Comparison of ENCODE assay signal across 11 mouse cellular contexts in the genomic region with DNA sequence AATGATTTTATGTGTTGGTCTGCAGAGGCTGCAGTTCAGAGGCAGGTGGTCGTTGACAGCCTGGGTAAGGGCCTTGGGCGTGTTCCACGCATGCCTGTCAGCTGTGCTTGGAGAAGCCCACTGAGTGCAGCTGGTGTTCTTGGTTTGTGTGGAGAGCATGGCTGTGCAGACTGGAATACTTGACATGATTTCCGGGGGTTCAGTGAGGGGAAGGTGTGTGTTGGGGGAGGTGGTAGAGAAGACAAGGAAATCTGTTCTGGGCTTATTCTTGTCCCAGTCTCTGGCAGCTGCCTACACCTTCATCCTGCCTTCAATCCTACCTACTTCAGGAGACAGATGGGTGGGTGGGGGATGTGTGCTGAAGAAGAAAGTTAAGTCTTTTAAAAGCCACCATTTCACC. TPM values are rescaled to one million over a fixed set of nuclear protein-coding genes. Genes with fewer than 3 reads are reported as not detected.
DNase-seq lines count a peak whose midpoint lies in the region; ATAC-seq lines count a peak whose summit lies in the region.
"Had no signal": no experiment of that assay in that cellular context is flagged by ENCODE, and none has a peak within 500 bp of the region (broad histone marks: within the 10 kb centered on the region; RNA-seq: fewer than 3 reads in every experiment).

No protein-coding gene starts in this region.

- peak; percentile 64 to 66 for DNase-seq in cerebellum, postnatal 14 days
- DNase-seq in left cerebral cortex, postnatal 36 days (ENCODE audit: low spot score in 2 of 2), result peak; percentile 79 to 83
- no peak for DNase-seq in gastrocnemius, postnatal 14 days
- no peak for DNase-seq in kidney, postnatal 4 days
- DNase-seq: lung, adult 2 months had no signal

- intact Hi-C loops in left cerebral cortex, postnatal 36 days (cut with DNase I), result loop anchor here (1.0 kb wide), 1 partner anchor 52 kb away; a partner anchor contains a TSS
- intact Hi-C loops in gastrocnemius, postnatal 14 days (cut with DNase I; ENCODE audit: low total_unique reads), result no loop called here

- H3K4me3 ChIP-seq in kidney, embryonic 15.5 days (replicated peaks), result no peak overlapping the region
- no peak overlapping the region for H3K4me3 ChIP-seq in kidney, embryonic 16.5 days (ENCODE audit: low read length)

- no peaks in the 10 kb centered on the region for H3K27me3 ChIP-seq in kidney, embryonic 15.5 days
- no peaks in the 10 kb centered on the region for H3K27me3 ChIP-seq in kidney, embryonic 16.5 days (ENCODE audit: insufficient read depth, low read length)

- H3K36me3 ChIP-seq in kidney, embryonic 15.5 days, result peaks cover 5% of the 10 kb centered on the region; the same call in 1 of the 2 replicates
- no peaks in the 10 kb centered on the region for H3K36me3 ChIP-seq in kidney, embryonic 16.5 days (ENCODE audit: insufficient read depth, low read length)

- H3K27ac ChIP-seq in kidney, embryonic 15.5 days, result 0 out of 2 replicates have a peak overlapping the region, but pooled peaks have one; percentile 5
- H3K27ac ChIP-seq in kidney, embryonic 16.5 days (ENCODE audit: low read length), result no peak overlapping the region
- H3K27ac ChIP-seq: kidney, postnatal 0 days had no signal

- no peak overlapping the region for H3K9ac ChIP-seq in kidney, embryonic 15.5 days
- no peak overlapping the region for H3K9ac ChIP-seq in kidney, embryonic 16.5 days (replicated peaks; ENCODE audit: low read length)

- H3K4me2 ChIP-seq in kidney, embryonic 15.5 days, result no peak overlapping the region
- H3K4me2 ChIP-seq in kidney, embryonic 16.5 days (replicated peaks; ENCODE audit: low read depth, low read length), result no peak overlapping the region
- H3K4me2 ChIP-seq: heart, embryonic 11.5 days had no signal

- peaks cover 53% of the 10 kb centered on the region for H3K4me1 ChIP-seq in kidney, embryonic 15.5 days
- peaks cover 72% of the 10 kb centered on the region for H3K4me1 ChIP-seq in kidney, embryonic 16.5 days (ENCODE audit: insufficient read depth, low read length)

- H3K9me3 ChIP-seq in kidney, embryonic 15.5 days (replicated peaks), result no peaks in the 10 kb centered on the region
- no peaks in the 10 kb centered on the region for H3K9me3 ChIP-seq in kidney, embryonic 16.5 days (ENCODE audit: low read length)

- WGBS in kidney, embryonic 15.5 days, result 76% methylated on average over 4 of the region's 4 CpGs
- WGBS in kidney, embryonic 16.5 days, result 66% methylated on average over 4 of the region's 4 CpGs

- ATAC-seq in kidney, embryonic 15.5 days (replicated peaks; ENCODE audit: low FRiP score), result no peak
- no peak for ATAC-seq in kidney, embryonic 16.5 days (ENCODE audit: low FRiP score, low TSS enrichment)
- peak; percentile 53 for ATAC-seq in frontal cortex, adult (ENCODE audit: low TSS enrichment)
- no peak for ATAC-seq in CD4-positive, CD25-positive, alpha-beta regulatory T cell, adult 4 months

RNA-seq across cellular contexts. Expression of a gene that starts 10.3 kb away (rescaled TPM):
- 97.9 and 106 TPM in 2 replicates for polyA plus RNA-seq in kidney, embryonic 15.5 days (2015; fragmentation: Nextera tagmentation; extraction: Ambion mirVana)
- 110 and 112 TPM in 2 replicates for polyA plus RNA-seq in kidney, embryonic 16.5 days (2015; fragmentation: Nextera tagmentation; extraction: Ambion mirVana)
- total RNA-seq in left cerebral cortex, postnatal 36 days (2021), result 100 to 1,000 TPM; 113 to 124 TPM
- total RNA-seq in gastrocnemius, postnatal 14 days (2021), result 100 to 1,000 TPM; 109 to 114 TPM
- 10 to 100 TPM; 39.2 to 57.3 TPM for polyA plus RNA-seq in CD4-positive, CD25-positive, alpha-beta regulatory T cell, adult 4 months (2017; shearing (Covaris generic))

RNA-seq across cellular contexts. Expression of a gene that starts 48.6 kb away (rescaled TPM):
- polyA plus RNA-seq in kidney, embryonic 15.5 days (2015; fragmentation: Nextera tagmentation; extraction: Ambion mirVana), result 26.9 and 29.4 TPM in 2 replicates
- polyA plus RNA-seq in kidney, embryonic 16.5 days (2015; fragmentation: Nextera tagmentation; extraction: Ambion mirVana), result 25.1 and 30.4 TPM in 2 replicates
- total RNA-seq in left cerebral cortex, postnatal 36 days (2021), result 10 to 100 TPM; 29.4 to 31.1 TPM
- 100 to 1,000 TPM; 103 to 114 TPM for total RNA-seq in gastrocnemius, postnatal 14 days (2021)
- polyA plus RNA-seq in CD4-positive, CD25-positive, alpha-beta regulatory T cell, adult 4 months (2017; shearing (Covaris generic)), result 10 to 100 TPM; 15.0 to 25.3 TPM

RNA-seq across cellular contexts. Expression of a gene that starts 48.6 kb away (rescaled TPM):
- 83.1 and 90.5 TPM in 2 replicates for polyA plus RNA-seq in kidney, embryonic 15.5 days (2015; fragmentation: Nextera tagmentation; extraction: Ambion mirVana)
- polyA plus RNA-seq in kidney, embryonic 16.5 days (2015; fragmentation: Nextera tagmentation; extraction: Ambion mirVana), result 121 and 122 TPM in 2 replicates
- 100 to 1,000 TPM; 818 to 936 TPM for total RNA-seq in left cerebral cortex, postnatal 36 days (2021)
- 10 to 100 TPM; 23.1 to 27.8 TPM for total RNA-seq in gastrocnemius, postnatal 14 days (2021)
- polyA plus RNA-seq in CD4-positive, CD25-positive, alpha-beta regulatory T cell, adult 4 months (2017; shearing (Covaris generic)), result 100 to 1,000 TPM; 191 to 306 TPM

RNA-seq across cellular contexts. Expression of a gene that starts 52.1 kb away (rescaled TPM):
- 0.28 and 0.86 TPM in 2 replicates for polyA plus RNA-seq in kidney, embryonic 15.5 days (2015; fragmentation: Nextera tagmentation; extraction: Ambion mirVana)
- 0.11 and 0.41 TPM in 2 replicates for polyA plus RNA-seq in kidney, embryonic 16.5 days (2015; fragmentation: Nextera tagmentation; extraction: Ambion mirVana)
- total RNA-seq in left cerebral cortex, postnatal 36 days (2021), result 100 to 1,000 TPM; 113 to 155 TPM
- total RNA-seq in gastrocnemius, postnatal 14 days (2021), result not detected
- not detected for polyA plus RNA-seq in CD4-positive, CD25-positive, alpha-beta regulatory T cell, adult 4 months (2017; shearing (Covaris generic))
- polyA plus RNA-seq: heart, embryonic 11.5 days; kidney, postnatal 0 days; lung, adult 2 months had no signal

Comparison
In these comparisons a context has a peak if more than half of its experiments do, and no peak if none do; other contexts are left out.
1. DNase-seq: peak in cerebellum, postnatal 14 days (2 of 2) and left cerebral cortex, postnatal 36 days (2 of 2); none in gastrocnemius, postnatal 14 days (single experiment) and kidney, postnatal 4 days (0 of 2).